Mouse (Mus musculus) CH12.LX (cell line): Measurements from ENCODE around the gene Klk1. TPM values are rescaled to one million over a fixed set of nuclear protein-coding genes. Genes with fewer than 3 reads are reported as not detected.

ENCODE experiments used
- DNase-seq: peaks from one replicate; pipeline ENCODE4 v3.0.0-alpha.2; 2013; ENCODE audit errors: extremely low read depth
- H3K27ac ChIP-seq: 2 replicates; pipeline ENCODE4 v1.5.1; 2012; ENCODE audit warnings: low read depth, mild to moderate bottlenecking, control low read depth, moderate library complexity; ENCODE audit not compliant: insufficient read depth
- H3K27me3 ChIP-seq: replicated peaks from 2 replicates; pipeline ENCODE3; 2012; ENCODE audit warnings: inconsistent platforms
- H3K36me3 ChIP-seq, 2 experiments: replicated peaks in 1 of 2; 2 replicates each; pipeline versions ENCODE3 to v1.6.1; 2012; ENCODE audit warnings: inconsistent platforms in 1 of 2, low read length in 1 of 2, mild to moderate bottlenecking in 1 of 2, mixed read lengths in 1 of 2, moderate library complexity in 1 of 2; ENCODE audit not compliant: control insufficient read depth in 1 of 2, insufficient read depth in 1 of 2
- H3K4me1 ChIP-seq, 2 experiments: 2 replicates each; pipeline ENCODE4 v1.6.1; 2012; ENCODE audit warnings: inconsistent platforms in 1 of 2, moderate library complexity in 1 of 2; ENCODE audit not compliant: insufficient read depth in 2 of 2, control insufficient read depth in 1 of 2
- H3K4me2 ChIP-seq: 2 replicates; pipeline ENCODE4 v1.6.1; 2012; ENCODE audit warnings: low read depth, mild to moderate bottlenecking, control low read depth; ENCODE audit not compliant: poor library complexity, insufficient read depth, severe bottlenecking
- H3K4me3 ChIP-seq, 3 experiments: fragments of 150-350 bp in 1 of 3; sonication (generic) in 1 of 3; replicated peaks in 1 of 3; 2 replicates each; pipeline versions ENCODE3 to v1.5.1; 2011 to 2012; ENCODE audit warnings: low read depth in 2 of 3, low read length in 2 of 3, mild to moderate bottlenecking in 2 of 3, moderate library complexity in 2 of 3, control low read depth in 1 of 3, improper control_type of control experiment in 1 of 3, inconsistent platforms in 1 of 3, mixed read lengths in 1 of 3; ENCODE audit not compliant: poor library complexity in 1 of 3
- H3K79me2 ChIP-seq: replicated peaks from 2 replicates; pipeline ENCODE4 v1.6.1; 2012; ENCODE audit warnings: mild to moderate bottlenecking, moderate library complexity; ENCODE audit not compliant: control insufficient read depth, poor library complexity, insufficient read depth, severe bottlenecking; ENCODE audit errors: extremely low read depth
- H3K9ac ChIP-seq: 2 replicates; pipeline ENCODE4 v1.6.1; 2012; ENCODE audit warnings: low read depth, mild to moderate bottlenecking, control low read depth, moderate library complexity; ENCODE audit not compliant: insufficient read depth
- H3K9me3 ChIP-seq: replicated peaks from 2 replicates; pipeline ENCODE3; 2012; ENCODE audit warnings: low read length, inconsistent platforms, mixed read lengths
- BHLHE40 ChIP-seq: IDR thresholded peaks from 2 replicates; pipeline ENCODE4 v1.6.1; 2011; ENCODE audit warnings: mild to moderate bottlenecking, low read depth, low read length, improper control_type of control experiment
- CHD1 ChIP-seq: IDR thresholded peaks from 2 replicates; pipeline ENCODE4 v1.6.1; 2012; ENCODE audit warnings: low read depth, low read length, improper control_type of control experiment, inconsistent platforms
- CTCF ChIP-seq, 2 experiments: IDR thresholded peaks in 1 of 2; conservative IDR thresholded peaks in 1 of 2; 2 replicates each; pipeline ENCODE4 v1.5.1; 2011 to 2012; ENCODE audit warnings: low read depth in 2 of 2, low read length in 2 of 2, improper control_type of control experiment in 1 of 2, inconsistent platforms in 1 of 2, mild to moderate bottlenecking in 1 of 2, moderate library complexity in 1 of 2
- ELF1 ChIP-seq: IDR thresholded peaks from 2 replicates; pipeline ENCODE4 v1.6.1; 2014; ENCODE audit warnings: low read depth, mild to moderate bottlenecking, inconsistent platforms, low read length, improper control_type of control experiment
- HCFC1 ChIP-seq: IDR thresholded peaks from 2 replicates; pipeline ENCODE4 v1.6.1; 2012; ENCODE audit warnings: low read depth, mild to moderate bottlenecking, inconsistent platforms, low read length, improper control_type of control experiment
- IRF4 ChIP-seq: IDR thresholded peaks from 2 replicates; pipeline ENCODE4 v1.6.1; 2014; ENCODE audit warnings: low read depth, mild to moderate bottlenecking, inconsistent platforms, low read length, improper control_type of control experiment
- JUN ChIP-seq: IDR thresholded peaks from 2 replicates; pipeline ENCODE4 v1.6.1; 2011; ENCODE audit warnings: low read depth, mild to moderate bottlenecking, low read length, improper control_type of control experiment, moderate library complexity; ENCODE audit not compliant: insufficient read depth
- JUND ChIP-seq: conservative IDR thresholded peaks from 2 replicates; pipeline ENCODE4 v1.6.1; 2011; ENCODE audit warnings: low read depth, low read length, improper control_type of control experiment
- MAZ ChIP-seq: IDR thresholded peaks from 2 replicates; pipeline ENCODE4 v1.6.1; 2012; ENCODE audit warnings: low read depth, mild to moderate bottlenecking, inconsistent platforms, low read length, improper control_type of control experiment, moderate library complexity
- MXI1 ChIP-seq: IDR thresholded peaks from 2 replicates; pipeline ENCODE4 v1.6.1; 2011; ENCODE audit warnings: mild to moderate bottlenecking, low read depth, low read length, improper control_type of control experiment
- MYC ChIP-seq: IDR thresholded peaks from 2 replicates; pipeline ENCODE4 v1.6.1; 2011; ENCODE audit warnings: low read depth, mild to moderate bottlenecking, improper control_type of control experiment, low read length
- NELFE ChIP-seq: IDR thresholded peaks from 2 replicates; pipeline ENCODE4 v1.6.1; 2011; ENCODE audit warnings: low read depth, low read length, improper control_type of control experiment
- POLR2AphosphoS2 ChIP-seq: IDR thresholded peaks from 2 replicates; pipeline ENCODE4 v1.6.1; 2011; ENCODE audit warnings: low read depth, low read length, improper control_type of control experiment
- RAD21 ChIP-seq: IDR thresholded peaks from 2 replicates; pipeline ENCODE4 v1.6.1; 2011; ENCODE audit warnings: low read depth, mild to moderate bottlenecking, low read length, improper control_type of control experiment, moderate library complexity
- SMC3 ChIP-seq: IDR thresholded peaks from 2 replicates; pipeline ENCODE4 v1.6.1; 2011; ENCODE audit warnings: low read depth, low read length, improper control_type of control experiment
- TCF12 ChIP-seq: IDR thresholded peaks from 2 replicates; pipeline ENCODE4 v1.6.1; 2014; ENCODE audit warnings: low read depth, mild to moderate bottlenecking, inconsistent platforms, low read length, improper control_type of control experiment
- UBTF ChIP-seq: IDR thresholded peaks from 2 replicates; pipeline ENCODE4 v1.6.1; 2012; ENCODE audit warnings: low read depth, mild to moderate bottlenecking, inconsistent platforms, low read length, improper control_type of control experiment, moderate library complexity
- USF1 ChIP-seq: IDR thresholded peaks from 2 replicates; pipeline ENCODE4 v1.6.1; 2014; ENCODE audit warnings: low read depth, mild to moderate bottlenecking, inconsistent platforms, low read length, improper control_type of control experiment
- ZKSCAN1 ChIP-seq: IDR thresholded peaks from 2 replicates; pipeline ENCODE4 v1.6.1; 2012; ENCODE audit warnings: low read depth, inconsistent platforms, low read length, improper control_type of control experiment, borderline replicate concordance
- ZMIZ1 ChIP-seq: IDR thresholded peaks from 2 replicates; pipeline ENCODE4 v1.6.1; 2012; ENCODE audit warnings: low read depth, mild to moderate bottlenecking, inconsistent platforms, low read length, improper control_type of control experiment
- ZNF384 ChIP-seq: IDR thresholded peaks from 2 replicates; pipeline ENCODE4 v1.6.1; 2012; ENCODE audit warnings: low read depth, low read length, improper control_type of control experiment, inconsistent platforms
- dilution Hi-C: fragments of 300-500 bp; cut with MboI; formaldehyde crosslinking; loops from 2 replicates; pipeline ENCODE4 v1.14.3; 2020; ENCODE audit warnings: low sequenced_read_pairs; ENCODE audit not compliant: extremely low pct_unique_long_range_greater_than_20kb, extremely low pct_ligation_motif_present
- in situ Hi-C: fragments of 300-500 bp; cut with MboI; formaldehyde crosslinking; loops from 3 replicates; pipeline ENCODE4 v1.14.3; 2019; ENCODE audit warnings: low sequenced_read_pairs, low pct_ligation_motif_present, low pct_unique_long_range_greater_than_20kb, mixed read lengths
- polyA plus RNA-seq: library from polyadenylated mRNA; unstranded; fragments of >175 nt; gene quantifications from 2 replicates; pipeline ENCODE4 v1.2.1, GENCODE M21; 2012; ENCODE audit warnings: low read depth; ENCODE audit not compliant: insufficient read length
- total RNA-seq, 2 experiments: library from RNA; depleted of rRNA; stranded (reverse); fragments of 300-350 nt in 1 of 2; fragments of >200 nt in 1 of 2; gene quantifications; 2 replicates each; pipeline ENCODE4 v1.2.3; 2012 to 2014

Klk1 gene
- total and polyA plus RNA-seq, 3 experiments = not detected

- no peak for DNase-seq
- in situ Hi-C loops = no loop called here
- Histone ChIP-seq H3K4me2 (no peak within 1 kb of the TSS), H3K79me2 (no peaks in the 10 kb centered on the region), H3K9me3 (no peaks in the 10 kb centered on the region), H3K4me1 (0 out of 4 replicates have a peak, but pooled peaks cover 0 to 2% of the 10 kb centered on the region in 2 experiments), H3K9ac (no peak within 1 kb of the TSS), H3K4me3 (no peak within 1 kb of the TSS), H3K27me3 (peaks cover 16% of the 10 kb centered on the region), H3K27ac (no peak within 1 kb of the TSS), H3K36me3 (no peaks in the 10 kb centered on the region)
- dilution Hi-C loops = no loop called here
- no peak for TF ChIP-seq CTCF (conservative IDR thresholded peaks at IDR 0.05 in 1 of 2, IDR thresholded peaks at IDR 0.05 in 1 of 2; ENCODE audit: low read depth in 2 of 2, low read length in 2 of 2)
- TF ChIP-seq USF1 = no peak
- TF ChIP-seq TCF12 = no peak
- TF ChIP-seq MAZ = no peak
- TF ChIP-seq ZNF384 = no peak
- no peak for TF ChIP-seq POLR2AphosphoS2
- no peak for TF ChIP-seq RAD21
- no peak for TF ChIP-seq CHD1
- no peak for TF ChIP-seq MYC
- TF ChIP-seq ELF1 = no peak
- no peak for TF ChIP-seq SMC3
- TF ChIP-seq HCFC1 = no peak
- TF ChIP-seq BHLHE40 = no peak
- no peak for TF ChIP-seq JUN
Measured at GRCm38 (mm10) chr7:44235909-44236308, 10.7 kb downstream of the Klk1 start, which contains the start of gene Gm36864. Gm36864 (plus strand) TSS chr7:44236177.

GRCm38 (mm10) chr7:44239913-44240312 lies 14.8 kb downstream of the Klk1 start:
- no peaks in the 10 kb centered on the region for H3K9me3 ChIP-seq
- peaks cover 9% of the 10 kb centered on the region for H3K27me3 ChIP-seq
- no peaks in the 10 kb centered on the region for H3K79me2 ChIP-seq
- no peak overlapping the region for H3K4me3 ChIP-seq
- H3K4me2 ChIP-seq = no peak overlapping the region
- DNase-seq = no peak
- dilution Hi-C loops = no loop called here
- H3K36me3 ChIP-seq = no peaks in the 10 kb centered on the region
- TF ChIP-seq UBTF (no peak), SMC3 (no peak), NELFE (no peak), RAD21 (no peak), IRF4 (no peak), ZNF384 (no peak), ZMIZ1 (no peak), POLR2AphosphoS2 (no peak), JUND (no peak), MXI1 (no peak), ZKSCAN1 (no peak)
- TF ChIP-seq, all 38 proteins: peak for 0
- H3K9ac ChIP-seq = no peak overlapping the region
- in situ Hi-C loops = no loop called here
- peaks cover 0 to 6% of the 10 kb centered on the region in 2 experiments; a peak in 2 of 4 replicates for H3K4me1 ChIP-seq
- H3K27ac ChIP-seq = no peak overlapping the region
